Mouse (Mus musculus) cerebellum, postnatal 36 days (tissue): ENCODE data around the gene 1110004F10Rik.

ENCODE experiments used
- DNase-seq, 2 experiments: peaks; one replicate each; pipeline ENCODE4 v3.0.0; 2021 to 2022; ENCODE audit warnings: mixed read lengths in 2 of 2

1110004F10Rik gene

GRCm38 (mm10) chr7:116149568-116149967 is 110.4 kb downstream of the 1110004F10Rik start:
- no peak for DNase-seq

- DNase-seq, result no peak
Observed at GRCm38 (mm10) chr7:116153781-116154368, 114.7 kb downstream of the 1110004F10Rik start.
